Mouse (Mus musculus): ENCODE measurements around the gene Cpsf3. TPM values are rescaled to one million over a fixed set of nuclear protein-coding genes. Genes with fewer than 3 reads are reported as not detected.

The Cpsf3 gene
- 47.0 and 48.4 TPM in 2 replicates for polyA plus RNA-seq (2015; fragmentation: Nextera tagmentation; extraction: Ambion mirVana)

GRCm38 (mm10) chr12:21284761-21285441 lies at the start of gene Cpsf3:
Cpsf3 (plus strand) TSS chr12:21285391.

DNA sequence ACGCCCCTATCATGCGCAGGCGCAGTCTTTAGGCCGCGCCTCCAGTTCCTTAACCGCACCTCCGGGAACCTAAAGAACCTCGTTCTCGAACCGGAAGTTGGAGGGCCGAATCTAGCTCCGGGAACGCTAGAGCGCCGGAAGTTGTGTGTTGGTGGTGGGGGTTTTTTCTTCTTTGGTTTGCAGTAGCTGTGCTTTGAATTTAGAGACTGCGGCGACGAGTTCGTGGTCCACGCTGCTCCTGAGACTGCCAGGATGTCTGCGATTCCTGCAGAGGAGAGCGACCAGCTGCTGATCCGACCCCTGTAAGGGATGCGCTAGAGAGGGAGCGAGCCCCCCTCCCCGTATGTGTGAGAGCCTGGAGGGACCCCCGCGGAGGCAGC lies 1.0 kb downstream of the Cpsf3 start, which contains the start of gene Itgb1bp1:
TSS of gene Itgb1bp1 (minus strand) at position 42 of the 380 bp plus-strand sequence.

GRCm38 (mm10) chr12:21315923-21316868 lies 31.0 kb downstream of the Cpsf3 start, which contains the start of gene Iah1:
Iah1 (plus strand) TSS chr12:21316389.

Other genes with a start within 250 kb of the Cpsf3 start
- 42.5 and 48.1 TPM in 2 replicates for gene Itgb1bp1, start 893 bp downstream of the Cpsf3 start, polyA plus RNA-seq (2015; fragmentation: Nextera tagmentation; extraction: Ambion mirVana)
- gene Iah1, start 31.0 kb downstream of the Cpsf3 start, polyA plus RNA-seq (2015; fragmentation: Nextera tagmentation; extraction: Ambion mirVana): 102 and 104 TPM in 2 replicates
- gene Adam17, start 88.2 kb downstream of the Cpsf3 start, polyA plus RNA-seq (2015; fragmentation: Nextera tagmentation; extraction: Ambion mirVana): 21.1 and 21.5 TPM in 2 replicates
- 313 and 413 TPM in 2 replicates for gene Ywhaq, start 132.2 kb downstream of the Cpsf3 start, polyA plus RNA-seq (2015; fragmentation: Nextera tagmentation; extraction: Ambion mirVana)

All from urinary bladder, postnatal 0 days (tissue).